Comparison of ENCODE assay signal across 1 mouse cellular context in genomic region chr10:7617146-7617545, GRCm38 (mm10). TPM values are rescaled to one million over a fixed set of nuclear protein-coding genes. Genes with fewer than 3 reads are reported as not detected.
"Had no signal": no experiment of that assay in that cellular context is flagged by ENCODE, and none has a peak within 500 bp of the region (broad histone marks: within the 10 kb centered on the region; RNA-seq: fewer than 3 reads in every experiment).

No protein-coding gene starts in this region.

RNA-seq across cellular contexts. Expression of gene Lrp11, which starts 27.5 kb away (rescaled TPM):
- polyA plus RNA-seq: inflammation-experienced regulatory T-cells, adult 6 months had no signal
